Mouse (Mus musculus) bone marrow, adult 2 months (tissue): Measurements from ENCODE around the gene Cox6b1.

ENCODE experiments used
- CTCF ChIP-seq: fragments of 200-500 bp; IDR thresholded peaks from 2 replicates; pipeline ENCODE4 v1.5.1; 2011; ENCODE audit warnings: low read length, control low read depth; ENCODE audit not compliant: control insufficient read depth, insufficient read depth
- POLR2A ChIP-seq: fragments of 200-500 bp; IDR thresholded peaks from 2 replicates; pipeline ENCODE4 v1.6.1; 2011; ENCODE audit warnings: low read depth, mild to moderate bottlenecking, control low read depth, low read length, borderline replicate concordance; ENCODE audit not compliant: control insufficient read depth

DNA sequence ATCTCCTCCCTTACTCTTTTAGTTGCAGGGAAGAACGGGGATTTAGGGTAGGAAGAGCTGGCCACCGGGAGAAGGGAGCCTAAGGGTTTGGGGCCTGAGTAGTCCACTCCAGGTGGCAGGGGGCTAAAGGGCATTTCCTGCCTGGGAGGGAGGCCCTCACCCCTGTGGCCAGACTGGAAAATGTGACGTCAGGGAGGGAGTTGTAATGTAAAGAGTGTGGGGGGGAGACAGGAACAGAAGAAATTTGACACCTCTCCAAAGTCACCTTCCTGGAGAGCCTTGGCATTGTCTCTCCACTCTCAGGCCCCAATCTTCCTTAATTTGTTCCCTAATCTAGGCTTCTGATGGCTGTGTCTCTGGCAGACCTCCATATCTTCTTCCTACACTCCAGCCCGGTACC lies 13.1 kb upstream of the Cox6b1 start:
- no peak for TF ChIP-seq POLR2A
- TF ChIP-seq CTCF: no peak
